Mouse (Mus musculus) activated CD4-positive, CD25-positive, alpha-beta regulatory T cell, adult 9 weeks (primary cell): Measurements from ENCODE around the gene Llcfc1. TPM values are rescaled to one million over a fixed set of nuclear protein-coding genes. Genes with fewer than 3 reads are reported as not detected.

Source experiments
- polyA plus RNA-seq: library from polyadenylated mRNA; unstranded; fragments of 100-300 nt; shearing (Covaris generic); gene quantifications from one replicate; pipeline ENCODE4 v1.2.1, GENCODE M21; 2017

Gene Llcfc1
- not detected for polyA plus RNA-seq

DNA sequence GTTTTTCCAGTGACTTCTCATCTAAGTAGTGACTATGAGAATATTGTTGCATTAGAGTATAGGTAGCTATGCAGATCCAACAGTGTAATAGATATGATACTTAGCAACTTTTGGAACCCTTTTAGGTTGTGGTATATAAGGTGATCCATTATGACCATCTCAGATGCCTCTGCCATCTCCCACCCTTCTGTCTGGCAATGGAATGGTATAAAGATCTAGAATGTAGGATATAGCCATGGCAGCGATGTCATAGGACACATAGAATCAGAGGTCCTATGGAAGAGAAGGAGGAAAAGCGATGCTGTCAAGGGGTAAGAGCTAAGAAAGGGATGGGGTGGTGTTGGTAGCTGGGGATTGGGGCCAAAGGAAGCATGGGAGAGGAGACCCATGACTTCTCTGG, at the start of gene Llcfc1:
TSS of gene Llcfc1 (plus strand) at position 301 of the 400 bp plus-strand sequence.

DNA sequence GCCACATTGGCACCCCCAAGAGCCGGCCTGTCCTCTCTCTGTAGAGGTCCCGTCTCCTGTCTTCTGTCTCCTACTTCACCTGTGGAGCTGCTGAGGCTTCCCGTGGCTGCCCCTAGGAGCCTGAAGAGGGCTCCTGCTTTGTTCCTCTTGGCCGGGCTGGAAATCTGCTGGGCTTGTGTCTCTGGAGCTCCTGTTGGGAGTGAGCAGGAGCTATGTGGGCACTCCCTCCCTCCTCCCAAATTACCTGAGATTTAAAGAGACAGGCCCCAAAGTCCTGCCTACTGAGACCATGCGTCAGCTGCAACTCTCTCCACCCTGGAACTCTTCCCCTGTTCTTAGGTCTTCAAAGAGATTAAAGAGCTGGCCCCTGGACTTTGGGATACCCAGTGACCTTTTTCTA, 48.1 kb upstream of the Llcfc1 start, which contains the start of gene Trpv6:
TSS of gene Trpv6 (minus strand) at position 228 of the 400 bp plus-strand sequence.

DNA sequence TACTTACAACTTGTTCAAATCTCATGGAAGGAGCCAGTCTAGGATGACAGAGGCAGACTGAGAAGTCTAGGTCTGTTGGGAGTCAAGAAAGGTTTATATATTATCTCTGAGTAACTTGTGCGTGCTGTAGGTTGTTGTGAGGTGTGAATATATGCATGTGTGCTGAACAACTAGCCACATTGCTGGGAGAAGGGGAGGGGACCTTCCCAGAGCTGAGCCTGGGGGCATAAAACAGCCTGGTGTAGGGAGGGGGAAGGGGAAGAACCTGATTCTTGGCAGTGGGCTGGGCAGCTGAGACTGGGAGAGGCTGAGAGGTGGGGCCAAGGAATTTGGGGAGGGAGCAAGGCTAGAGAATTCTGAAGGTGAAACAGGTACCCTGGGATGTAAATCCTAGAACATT, 3.6 kb upstream of the Llcfc1 start, which contains the start of gene Trpv5:
TSS of gene Trpv5 (minus strand) at position 101 of the 400 bp plus-strand sequence.

DNA sequence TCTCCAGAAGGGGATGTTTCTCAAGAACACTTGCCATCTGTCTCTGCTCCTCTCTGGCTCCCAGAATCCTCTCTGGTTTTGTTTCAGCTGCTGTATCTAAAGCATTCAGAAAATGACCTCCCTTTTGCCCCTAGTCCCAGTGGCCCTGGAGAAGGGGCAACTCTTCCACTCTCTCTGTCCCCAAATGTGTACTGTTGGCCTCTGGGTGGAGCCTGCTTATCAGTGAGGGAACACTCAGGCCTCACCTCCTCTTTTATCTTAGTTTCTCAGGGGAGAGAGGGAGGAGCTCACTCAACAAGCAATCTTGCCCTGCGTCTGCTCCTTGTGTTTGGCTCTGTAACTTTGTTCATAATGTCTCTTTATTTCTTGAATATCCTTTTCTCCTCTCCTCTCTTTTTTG, 19.9 kb downstream of the Llcfc1 start, which contains the start of gene Kel:
TSS of gene Kel (minus strand) at position 217 of the 400 bp plus-strand sequence.

Other genes with a start within 250 kb of the Llcfc1 start
- not detected for gene Gm10334, start 238.3 kb upstream of the Llcfc1 start, polyA plus RNA-seq
- gene Prss1, start 225.5 kb upstream of the Llcfc1 start, polyA plus RNA-seq, result not detected
- gene Prss2, start 162.6 kb upstream of the Llcfc1 start, polyA plus RNA-seq, result 1.4 TPM
- 49.1 TPM for gene Ephb6, start 78.9 kb upstream of the Llcfc1 start, polyA plus RNA-seq
- 0.50 TPM for gene Trpv6, start 48.0 kb upstream of the Llcfc1 start, polyA plus RNA-seq
- not detected for gene Trpv5, start 3.7 kb upstream of the Llcfc1 start, polyA plus RNA-seq
- 0.67 TPM for gene Kel, start 19.9 kb downstream of the Llcfc1 start, polyA plus RNA-seq
- 0.07 TPM for gene Olfr459, start 90.7 kb downstream of the Llcfc1 start, polyA plus RNA-seq
- not detected for gene Pip, start 163.1 kb downstream of the Llcfc1 start, polyA plus RNA-seq
- gene Sval2, start 168.6 kb downstream of the Llcfc1 start, polyA plus RNA-seq, result not detected